8 mouse cellular contexts compared by ENCODE assay signal in genomic region chr16:17232794-17233701, GRCm38 (mm10). TPM values are rescaled to one million over a fixed set of nuclear protein-coding genes. Genes with fewer than 3 reads are reported as not detected.
DNase-seq lines count a peak whose midpoint lies in the region; ATAC-seq lines count a peak whose summit lies in the region.

Hic2 (plus strand) TSS chr16:17233572.

- no peaks in the 10 kb centered on the region for H3K36me3 ChIP-seq in intestine, embryonic 16.5 days (ENCODE audit: control insufficient read depth, insufficient read depth, low read length)

- peak within 1 kb of the TSS; percentile 79 for H3K4me3 ChIP-seq in intestine, embryonic 16.5 days (ENCODE audit: low read length)

- peak within 1 kb of the TSS; percentile 84 for H3K9ac ChIP-seq in intestine, embryonic 16.5 days (ENCODE audit: low read depth, low read length)

- DNase-seq in adrenal gland, adult 8-10 months, result peak; percentile 95
- DNase-seq in embryo, embryonic 9.5 days (ENCODE audit: extremely low spot score), result peak; percentile 99
- DNase-seq in gastrocnemius, postnatal 4 days (ENCODE audit: low spot score in 2 of 2), result peak; percentile 90 to 94
- DNase-seq in left cerebral cortex, postnatal 25 days (ENCODE audit: low spot score in 2 of 2), result peak; percentile 89 to 91
- peak; percentile 98 for DNase-seq in mesoderm, embryonic 11.5 days (ENCODE audit: low read depth, low spot score)
- DNase-seq in right cerebral cortex, postnatal 25 days, result peak; percentile 87
- peak; percentile 93 to 95 for DNase-seq in urinary bladder, postnatal 36 days (ENCODE audit: low spot score in 2 of 2)

- H3K27me3 ChIP-seq in intestine, embryonic 16.5 days (replicated peaks; ENCODE audit: control insufficient read depth, insufficient read depth, low read length), result no peaks in the 10 kb centered on the region

- H3K9me3 ChIP-seq in intestine, embryonic 16.5 days (ENCODE audit: control insufficient read depth, low read length), result 0 out of 2 replicates have a peak, but pooled peaks cover 9% of the 10 kb centered on the region

- ATAC-seq in intestine, embryonic 16.5 days, result peak; percentile 97

- H3K4me2 ChIP-seq in intestine, embryonic 16.5 days (ENCODE audit: low read depth, low read length), result peak within 1 kb of the TSS; percentile 95

- peaks cover 29% of the 10 kb centered on the region for H3K4me1 ChIP-seq in intestine, embryonic 16.5 days (ENCODE audit: control insufficient read depth, insufficient read depth, low read length)

- intact Hi-C loops in left cerebral cortex, postnatal 25 days (cut with DNase I), result loop anchor here (1.0 to 2.0 kb wide), 2 partner anchors 22 to 43 kb away; partner anchors contain the start of gene Tmem191c

- peak within 1 kb of the TSS; percentile 86 for H3K27ac ChIP-seq in intestine, embryonic 16.5 days (ENCODE audit: low read length)

- 3% methylated on average over 58 of the region's 59 CpGs for WGBS in intestine, embryonic 16.5 days

RNA-seq across cellular contexts. Expression of gene Hic2, which starts in this region (rescaled TPM):
- 1 to 10 TPM; 2.0 to 3.7 (median 3.4) TPM for total RNA-seq in adrenal gland, adult 8-10 months (2022)
- 1 to 10 TPM; 2.7 to 3.9 TPM for total RNA-seq in gastrocnemius, postnatal 4 days (2021)
- 5.3 and 5.5 TPM in 2 replicates for polyA plus RNA-seq in intestine, embryonic 16.5 days (2015; fragmentation: Nextera tagmentation; extraction: Ambion mirVana)
- total RNA-seq in left cerebral cortex, postnatal 25 days (2021), result 1 to 10 TPM; 4.2 to 4.4 TPM

Comparison
In these comparisons a context has a peak if more than half of its experiments do, and no peak if none do; other contexts are left out.
1. Peak in every context shown above with its lines: DNase-seq, ATAC-seq, H3K4me3 ChIP-seq and H3K27ac ChIP-seq.